Mouse (Mus musculus): ENCODE results near the gene Zfp212.

GRCm38 (mm10) chr6:47957816-47958215 is 37.5 kb downstream of the Zfp212 start:
- TF ChIP-seq USF1 (IDR thresholded peaks at IDR 0.05; ENCODE audit: low read depth) = no peak
- TF ChIP-seq POLR2A (IDR thresholded peaks at IDR 0.05; ENCODE audit: insufficient read length, low read depth) = no peak
- TF ChIP-seq CEBPB (IDR thresholded peaks at IDR 0.05; ENCODE audit: insufficient read depth, poor library complexity, severe bottlenecking) = no peak
- TF ChIP-seq POLR2AphosphoS2 (IDR thresholded peaks at IDR 0.05; ENCODE audit: insufficient read length, low read depth) = no peak
